10 mouse cellular contexts compared by ENCODE assay signal in the genomic region with DNA sequence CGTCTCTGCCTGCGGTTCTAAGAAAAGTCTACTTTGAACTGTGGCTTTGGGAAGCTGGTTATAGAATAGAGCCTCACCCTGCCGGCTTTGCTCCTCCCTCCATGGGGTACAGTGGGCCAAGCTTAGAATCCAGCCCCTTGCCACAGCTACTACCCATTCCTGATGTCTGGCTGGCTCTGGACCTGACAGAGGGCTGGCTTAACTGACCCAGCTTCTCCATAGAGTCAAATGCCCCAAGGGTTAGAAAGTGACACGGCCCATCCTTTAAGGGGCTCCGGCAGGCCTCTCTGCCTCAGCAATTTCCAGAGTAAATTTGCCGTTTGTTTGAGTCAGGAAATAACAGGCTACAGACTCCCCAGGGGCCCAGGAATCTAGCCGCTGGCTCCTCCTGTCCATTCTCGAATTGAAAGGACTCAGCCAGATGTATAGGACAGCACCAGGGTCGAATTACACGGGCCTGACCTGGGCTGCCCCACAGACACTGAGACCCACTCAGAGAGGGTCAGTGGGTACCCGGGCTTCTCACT. TPM values are rescaled to one million over a fixed set of nuclear protein-coding genes. Genes with fewer than 3 reads are reported as not detected.
DNase-seq lines count a peak whose midpoint lies in the region; ATAC-seq and TF ChIP-seq lines count a peak whose summit lies in the region.
"Had no signal": no experiment of that assay in that cellular context is flagged by ENCODE, and none has a peak within 500 bp of the region (broad histone marks: within the 10 kb centered on the region; RNA-seq: fewer than 3 reads in every experiment).

No protein-coding gene starts in this region.

- intact Hi-C loops in gastrocnemius, postnatal 36 days (cut with DNase I), result no loop called here

- 12% methylated on average over 11 of the region's 11 CpGs for WGBS in cerebellum, adult 2 months
- 48% methylated on average over 11 of the region's 11 CpGs for WGBS in liver, embryonic 13.5 days (ENCODE audit: insufficient replicate concordance)
- WGBS in hindbrain, embryonic 14.5 days, result 7% methylated on average over 11 of the region's 11 CpGs
- WGBS in neural tube, embryonic 13.5 days, result 2% methylated on average over 11 of the region's 11 CpGs

- 0 out of 2 replicates have a peak, but pooled peaks have one; percentile 10 for ATAC-seq in liver, embryonic 13.5 days (ENCODE audit: low read depth)
- ATAC-seq in hindbrain, embryonic 14.5 days (ENCODE audit: low FRiP score), result no peak; the same call in 1 of the 2 replicates
- ATAC-seq in neural tube, embryonic 13.5 days (ENCODE audit: low read depth), result peak; percentile 53

- H3K27ac ChIP-seq in cerebellum, adult 2 months (ENCODE audit: insufficient read depth, low read length), result peak overlapping the region; percentile 88
- no peak overlapping the region for H3K27ac ChIP-seq in liver, embryonic 13.5 days
- peak overlapping the region; percentile 40; the same call in 1 of the 2 replicates for H3K27ac ChIP-seq in hindbrain, embryonic 14.5 days
- H3K27ac ChIP-seq in neural tube, embryonic 13.5 days (replicated peaks), result peak overlapping the region; percentile 67

- peak overlapping the region; percentile 39 for H3K4me3 ChIP-seq in cerebellum, adult 2 months (replicated peaks; ENCODE audit: insufficient read depth, low read depth, low read length)
- H3K4me3 ChIP-seq in liver, embryonic 13.5 days (replicated peaks), result no peak overlapping the region
- no peak overlapping the region for H3K4me3 ChIP-seq in hindbrain, embryonic 14.5 days (replicated peaks; ENCODE audit: low read length)
- H3K4me3 ChIP-seq in neural tube, embryonic 13.5 days, result no peak overlapping the region

- no peaks in the 10 kb centered on the region for H3K36me3 ChIP-seq in liver, embryonic 13.5 days
- no peaks in the 10 kb centered on the region for H3K36me3 ChIP-seq in hindbrain, embryonic 14.5 days (replicated peaks; ENCODE audit: control insufficient read depth, insufficient read depth)
- H3K36me3 ChIP-seq in neural tube, embryonic 13.5 days, result no peaks in the 10 kb centered on the region

- TF ChIP-seq POLR2A in cerebellum, adult 2 months (IDR thresholded peaks at IDR 0.05; ENCODE audit: borderline replicate concordance, insufficient read depth, low read length), result no peak

- H3K4me1 ChIP-seq in cerebellum, adult 2 months (ENCODE audit: control insufficient read depth, insufficient read depth, low read length), result peaks cover 34% of the 10 kb centered on the region
- peaks cover 20% of the 10 kb centered on the region for H3K4me1 ChIP-seq in liver, embryonic 13.5 days (replicated peaks)
- H3K4me1 ChIP-seq in hindbrain, embryonic 14.5 days (replicated peaks; ENCODE audit: control insufficient read depth, insufficient read depth, low read length), result peaks cover 14% of the 10 kb centered on the region
- H3K4me1 ChIP-seq in neural tube, embryonic 13.5 days (replicated peaks), result peaks cover 25% of the 10 kb centered on the region

- TF ChIP-seq CTCF in cerebellum, adult 2 months (IDR thresholded peaks at IDR 0.05; ENCODE audit: borderline replicate concordance, insufficient read depth, low read depth, low read length), result no peak

- H3K9me3 ChIP-seq in liver, embryonic 13.5 days (replicated peaks), result no peaks in the 10 kb centered on the region
- H3K9me3 ChIP-seq in hindbrain, embryonic 14.5 days (ENCODE audit: control insufficient read depth, low read length), result no peaks in the 10 kb centered on the region
- H3K9me3 ChIP-seq in neural tube, embryonic 13.5 days, result no peaks in the 10 kb centered on the region

- H3K9ac ChIP-seq in liver, embryonic 13.5 days, result no peak overlapping the region
- no peak overlapping the region for H3K9ac ChIP-seq in hindbrain, embryonic 14.5 days
- H3K9ac ChIP-seq in neural tube, embryonic 13.5 days, result no peak overlapping the region

- no peaks in the 10 kb centered on the region for H3K27me3 ChIP-seq in cerebellum, adult 2 months (ENCODE audit: control insufficient read depth, insufficient read depth, low read length)
- H3K27me3 ChIP-seq in liver, embryonic 13.5 days, result 0 out of 2 replicates have a peak, but pooled peaks cover 3% of the 10 kb centered on the region
- H3K27me3 ChIP-seq in hindbrain, embryonic 14.5 days (ENCODE audit: control insufficient read depth, insufficient read depth, low read length), result no peaks in the 10 kb centered on the region
- H3K27me3 ChIP-seq in neural tube, embryonic 13.5 days, result no peaks in the 10 kb centered on the region

- H3K4me2 ChIP-seq in liver, embryonic 13.5 days, result no peak overlapping the region
- no peak overlapping the region for H3K4me2 ChIP-seq in hindbrain, embryonic 14.5 days (replicated peaks)
- H3K4me2 ChIP-seq in neural tube, embryonic 13.5 days, result 0 out of 2 replicates have a peak overlapping the region, but pooled peaks have one; percentile 24

- DNase-seq in cerebellum, adult 2 months, result no peak
- no peak for DNase-seq in cerebellum, postnatal 25 days
- DNase-seq in liver, embryonic 13.5 days, result no peak
- DNase-seq in liver, result no peak
- no peak for DNase-seq in hindbrain, embryonic 14.5 days (ENCODE audit: low spot score)
- no peak for DNase-seq in right cerebral cortex, adult 2 months (ENCODE audit: low spot score in 2 of 2)
- no peak for DNase-seq in gastrocnemius, postnatal 36 days

RNA-seq across cellular contexts. Expression of a gene that starts 24.5 kb away (rescaled TPM):
- 0.29 and 0.64 TPM in 2 replicates for polyA plus RNA-seq in cerebellum, adult 2 months (2012; rRNA removed)
- not detected in 2 replicates for polyA plus RNA-seq in liver, embryonic 13.5 days (2015; fragmentation: Nextera tagmentation; extraction: Ambion mirVana)
- not detected in 2 replicates for polyA plus RNA-seq in hindbrain, embryonic 14.5 days (2014; fragmentation: Nextera tagmentation; extraction: Ambion mirVana)
- polyA plus RNA-seq in neural tube, embryonic 13.5 days (2015; fragmentation: Nextera tagmentation; extraction: Ambion mirVana), result not detected in 2 replicates
- total RNA-seq in gastrocnemius, postnatal 36 days (2021), result not detected
- total RNA-seq: monocyte, adult 5-6 weeks had no signal
- polyA plus RNA-seq: intestine, embryonic 14.5 days had no signal

RNA-seq across cellular contexts. Expression of a gene that starts 27.5 kb away (rescaled TPM):
- polyA plus RNA-seq in cerebellum, adult 2 months (2012; rRNA removed), result 78.3 and 81.3 TPM in 2 replicates
- 0.07 and 0.13 TPM in 2 replicates for polyA plus RNA-seq in liver, embryonic 13.5 days (2015; fragmentation: Nextera tagmentation; extraction: Ambion mirVana)
- polyA plus RNA-seq in hindbrain, embryonic 14.5 days (2014; fragmentation: Nextera tagmentation; extraction: Ambion mirVana), result 20.0 and 22.1 TPM in 2 replicates
- polyA plus RNA-seq in neural tube, embryonic 13.5 days (2015; fragmentation: Nextera tagmentation; extraction: Ambion mirVana), result 19.4 and 22.7 TPM in 2 replicates
- total RNA-seq in gastrocnemius, postnatal 36 days (2021), result under 1 TPM in 1 of 2 experiments, not detected in 1; 0.28 TPM
- total RNA-seq: monocyte, adult 5-6 weeks had no signal

RNA-seq across cellular contexts. Expression of a gene that starts 27.7 kb away (rescaled TPM):
- polyA plus RNA-seq in cerebellum, adult 2 months (2012; rRNA removed), result 62.9 and 71.8 TPM in 2 replicates
- 11.3 and 12.8 TPM in 2 replicates for polyA plus RNA-seq in liver, embryonic 13.5 days (2015; fragmentation: Nextera tagmentation; extraction: Ambion mirVana)
- polyA plus RNA-seq in hindbrain, embryonic 14.5 days (2014; fragmentation: Nextera tagmentation; extraction: Ambion mirVana), result 8.5 and 9.9 TPM in 2 replicates
- polyA plus RNA-seq in neural tube, embryonic 13.5 days (2015; fragmentation: Nextera tagmentation; extraction: Ambion mirVana), result 14.2 and 15.6 TPM in 2 replicates
- 10 to 100 TPM; 35.5 to 44.1 TPM for total RNA-seq in gastrocnemius, postnatal 36 days (2021)

RNA-seq across cellular contexts. Expression of a gene that starts 58.1 kb away (rescaled TPM):
- polyA plus RNA-seq in cerebellum, adult 2 months (2012; rRNA removed), result 4.9 and 5.1 TPM in 2 replicates
- 0.07 and 0.12 TPM in 2 replicates for polyA plus RNA-seq in liver, embryonic 13.5 days (2015; fragmentation: Nextera tagmentation; extraction: Ambion mirVana)
- 0.99 and 1.4 TPM in 2 replicates for polyA plus RNA-seq in hindbrain, embryonic 14.5 days (2014; fragmentation: Nextera tagmentation; extraction: Ambion mirVana)
- polyA plus RNA-seq in neural tube, embryonic 13.5 days (2015; fragmentation: Nextera tagmentation; extraction: Ambion mirVana), result 1.3 and 1.6 TPM in 2 replicates
- 1 to 10 TPM; 1.3 TPM for total RNA-seq in gastrocnemius, postnatal 36 days (2021)

Comparison
In these comparisons a context has a peak if more than half of its experiments do, and no peak if none do; other contexts are left out.
1. RNA of a gene that starts 27.5 kb away (polyA plus RNA-seq): 78.3 to 81.3 TPM in cerebellum, adult 2 months, 19.4 to 22.7 TPM in neural tube, embryonic 13.5 days and 20.0 to 22.1 TPM in hindbrain, embryonic 14.5 days; 0.07 to 0.13 TPM in liver, embryonic 13.5 days; every median in the first group is over 10 times any median in the second.